Mouse (Mus musculus): ENCODE measurements around the gene Ogt.

GRCm38 (mm10) chrX:101720401-101720800 is 80.5 kb downstream of the Ogt start:
- TF ChIP-seq POLR2A (IDR thresholded peaks at IDR 0.05; ENCODE audit: low read depth, low read length) (no peak), CTCF (conservative IDR thresholded peaks at IDR 0.05; ENCODE audit: insufficient read depth, insufficient read length, low read depth, low read length) (no peak)

Data from kidney, adult 2 months (tissue).